Mouse (Mus musculus) CH12.LX (cell line): ENCODE results near the gene Pbx1. TPM values are rescaled to one million over a fixed set of nuclear protein-coding genes. Genes with fewer than 3 reads are reported as not detected.

Experiments
- DNase-seq: peaks from one replicate; pipeline ENCODE4 v3.0.0-alpha.2; 2013; ENCODE audit errors: extremely low read depth
- H3K27ac ChIP-seq: 2 replicates; pipeline ENCODE4 v1.5.1; 2012; ENCODE audit warnings: low read depth, mild to moderate bottlenecking, control low read depth, moderate library complexity; ENCODE audit not compliant: insufficient read depth
- H3K27me3 ChIP-seq: replicated peaks from 2 replicates; pipeline ENCODE3; 2012; ENCODE audit warnings: inconsistent platforms
- H3K36me3 ChIP-seq, 2 experiments: replicated peaks in 1 of 2; 2 replicates each; pipeline versions ENCODE3 to v1.6.1; 2012; ENCODE audit warnings: inconsistent platforms in 1 of 2, low read length in 1 of 2, mild to moderate bottlenecking in 1 of 2, mixed read lengths in 1 of 2, moderate library complexity in 1 of 2; ENCODE audit not compliant: control insufficient read depth in 1 of 2, insufficient read depth in 1 of 2
- H3K4me1 ChIP-seq, 2 experiments: 2 replicates each; pipeline ENCODE4 v1.6.1; 2012; ENCODE audit warnings: inconsistent platforms in 1 of 2, moderate library complexity in 1 of 2; ENCODE audit not compliant: insufficient read depth in 2 of 2, control insufficient read depth in 1 of 2
- H3K4me2 ChIP-seq: 2 replicates; pipeline ENCODE4 v1.6.1; 2012; ENCODE audit warnings: low read depth, mild to moderate bottlenecking, control low read depth; ENCODE audit not compliant: poor library complexity, insufficient read depth, severe bottlenecking
- H3K4me3 ChIP-seq, 3 experiments: fragments of 150-350 bp in 1 of 3; sonication (generic) in 1 of 3; replicated peaks in 1 of 3; 2 replicates each; pipeline versions ENCODE3 to v1.5.1; 2011 to 2012; ENCODE audit warnings: low read depth in 2 of 3, low read length in 2 of 3, mild to moderate bottlenecking in 2 of 3, moderate library complexity in 2 of 3, control low read depth in 1 of 3, improper control_type of control experiment in 1 of 3, inconsistent platforms in 1 of 3, mixed read lengths in 1 of 3; ENCODE audit not compliant: poor library complexity in 1 of 3
- H3K79me2 ChIP-seq: replicated peaks from 2 replicates; pipeline ENCODE4 v1.6.1; 2012; ENCODE audit warnings: mild to moderate bottlenecking, moderate library complexity; ENCODE audit not compliant: control insufficient read depth, poor library complexity, insufficient read depth, severe bottlenecking; ENCODE audit errors: extremely low read depth
- H3K9ac ChIP-seq: 2 replicates; pipeline ENCODE4 v1.6.1; 2012; ENCODE audit warnings: low read depth, mild to moderate bottlenecking, control low read depth, moderate library complexity; ENCODE audit not compliant: insufficient read depth
- H3K9me3 ChIP-seq: replicated peaks from 2 replicates; pipeline ENCODE3; 2012; ENCODE audit warnings: low read length, inconsistent platforms, mixed read lengths
- CTCF ChIP-seq, 2 experiments: IDR thresholded peaks in 1 of 2; conservative IDR thresholded peaks in 1 of 2; 2 replicates each; pipeline ENCODE4 v1.5.1; 2011 to 2012; ENCODE audit warnings: low read depth in 2 of 2, low read length in 2 of 2, improper control_type of control experiment in 1 of 2, inconsistent platforms in 1 of 2, mild to moderate bottlenecking in 1 of 2, moderate library complexity in 1 of 2
- EP300 ChIP-seq: IDR thresholded peaks from 2 replicates; pipeline ENCODE4 v1.6.1; 2011; ENCODE audit warnings: low read length, improper control_type of control experiment
- GABPA ChIP-seq: IDR thresholded peaks from 2 replicates; pipeline ENCODE4 v1.6.1; 2012; ENCODE audit warnings: low read depth, low read length, improper control_type of control experiment, inconsistent platforms; ENCODE audit not compliant: insufficient replicate concordance
- HCFC1 ChIP-seq: IDR thresholded peaks from 2 replicates; pipeline ENCODE4 v1.6.1; 2012; ENCODE audit warnings: low read depth, mild to moderate bottlenecking, inconsistent platforms, low read length, improper control_type of control experiment
- JUN ChIP-seq: IDR thresholded peaks from 2 replicates; pipeline ENCODE4 v1.6.1; 2011; ENCODE audit warnings: low read depth, mild to moderate bottlenecking, low read length, improper control_type of control experiment, moderate library complexity; ENCODE audit not compliant: insufficient read depth
- JUND ChIP-seq: conservative IDR thresholded peaks from 2 replicates; pipeline ENCODE4 v1.6.1; 2011; ENCODE audit warnings: low read depth, low read length, improper control_type of control experiment
- MAFK ChIP-seq: IDR thresholded peaks from 2 replicates; pipeline ENCODE4 v1.6.1; 2011; ENCODE audit warnings: low read length, improper control_type of control experiment; ENCODE audit not compliant: insufficient replicate concordance
- MAX ChIP-seq: IDR thresholded peaks from 2 replicates; pipeline ENCODE4 v1.6.1; 2011; ENCODE audit warnings: low read length, improper control_type of control experiment
- MAZ ChIP-seq: IDR thresholded peaks from 2 replicates; pipeline ENCODE4 v1.6.1; 2012; ENCODE audit warnings: low read depth, mild to moderate bottlenecking, inconsistent platforms, low read length, improper control_type of control experiment, moderate library complexity
- MYC ChIP-seq: IDR thresholded peaks from 2 replicates; pipeline ENCODE4 v1.6.1; 2011; ENCODE audit warnings: low read depth, mild to moderate bottlenecking, improper control_type of control experiment, low read length
- NELFE ChIP-seq: IDR thresholded peaks from 2 replicates; pipeline ENCODE4 v1.6.1; 2011; ENCODE audit warnings: low read depth, low read length, improper control_type of control experiment
- NRF1 ChIP-seq: IDR thresholded peaks from 2 replicates; pipeline ENCODE4 v1.6.1; 2014; ENCODE audit warnings: low read depth, mild to moderate bottlenecking, inconsistent platforms, low read length, improper control_type of control experiment, moderate library complexity
- PAX5 ChIP-seq: IDR thresholded peaks from 2 replicates; pipeline ENCODE4 v1.6.1; 2012; ENCODE audit warnings: low read length, inconsistent platforms, mixed read lengths
- POLR2A ChIP-seq: IDR thresholded peaks from 2 replicates; pipeline ENCODE4 v1.6.1; 2011; ENCODE audit warnings: low read depth, mild to moderate bottlenecking, improper control_type of control experiment, low read length
- POLR2AphosphoS2 ChIP-seq: IDR thresholded peaks from 2 replicates; pipeline ENCODE4 v1.6.1; 2011; ENCODE audit warnings: low read depth, low read length, improper control_type of control experiment
- RAD21 ChIP-seq: IDR thresholded peaks from 2 replicates; pipeline ENCODE4 v1.6.1; 2011; ENCODE audit warnings: low read depth, mild to moderate bottlenecking, low read length, improper control_type of control experiment, moderate library complexity
- RCOR1 ChIP-seq: conservative IDR thresholded peaks from 2 replicates; pipeline ENCODE4 v1.6.1; 2012; ENCODE audit warnings: low read depth, mild to moderate bottlenecking, inconsistent platforms, low read length, improper control_type of control experiment
- SIN3A ChIP-seq: IDR thresholded peaks from 2 replicates; pipeline ENCODE4 v1.6.1; 2012; ENCODE audit warnings: low read length, improper control_type of control experiment, inconsistent platforms
- TBP ChIP-seq: conservative IDR thresholded peaks from 2 replicates; pipeline ENCODE4 v1.6.1; 2011; ENCODE audit warnings: low read depth, low read length, improper control_type of control experiment
- UBTF ChIP-seq: IDR thresholded peaks from 2 replicates; pipeline ENCODE4 v1.6.1; 2012; ENCODE audit warnings: low read depth, mild to moderate bottlenecking, inconsistent platforms, low read length, improper control_type of control experiment, moderate library complexity
- USF1 ChIP-seq: IDR thresholded peaks from 2 replicates; pipeline ENCODE4 v1.6.1; 2014; ENCODE audit warnings: low read depth, mild to moderate bottlenecking, inconsistent platforms, low read length, improper control_type of control experiment
- ZKSCAN1 ChIP-seq: IDR thresholded peaks from 2 replicates; pipeline ENCODE4 v1.6.1; 2012; ENCODE audit warnings: low read depth, inconsistent platforms, low read length, improper control_type of control experiment, borderline replicate concordance
- ZNF384 ChIP-seq: IDR thresholded peaks from 2 replicates; pipeline ENCODE4 v1.6.1; 2012; ENCODE audit warnings: low read depth, low read length, improper control_type of control experiment, inconsistent platforms
- dilution Hi-C: fragments of 300-500 bp; cut with MboI; formaldehyde crosslinking; loops from 2 replicates; pipeline ENCODE4 v1.14.3; 2020; ENCODE audit warnings: low sequenced_read_pairs; ENCODE audit not compliant: extremely low pct_unique_long_range_greater_than_20kb, extremely low pct_ligation_motif_present
- in situ Hi-C: fragments of 300-500 bp; cut with MboI; formaldehyde crosslinking; loops from 3 replicates; pipeline ENCODE4 v1.14.3; 2019; ENCODE audit warnings: low sequenced_read_pairs, low pct_ligation_motif_present, low pct_unique_long_range_greater_than_20kb, mixed read lengths
- polyA plus RNA-seq: library from polyadenylated mRNA; unstranded; fragments of >175 nt; gene quantifications from 2 replicates; pipeline ENCODE4 v1.2.1, GENCODE M21; 2012; ENCODE audit warnings: low read depth; ENCODE audit not compliant: insufficient read length
- total RNA-seq, 2 experiments: library from RNA; depleted of rRNA; stranded (reverse); fragments of 300-350 nt in 1 of 2; fragments of >200 nt in 1 of 2; gene quantifications; 2 replicates each; pipeline ENCODE4 v1.2.3; 2012 to 2014

Gene Pbx1
- total and polyA plus RNA-seq, 3 experiments = not detected

DNA sequence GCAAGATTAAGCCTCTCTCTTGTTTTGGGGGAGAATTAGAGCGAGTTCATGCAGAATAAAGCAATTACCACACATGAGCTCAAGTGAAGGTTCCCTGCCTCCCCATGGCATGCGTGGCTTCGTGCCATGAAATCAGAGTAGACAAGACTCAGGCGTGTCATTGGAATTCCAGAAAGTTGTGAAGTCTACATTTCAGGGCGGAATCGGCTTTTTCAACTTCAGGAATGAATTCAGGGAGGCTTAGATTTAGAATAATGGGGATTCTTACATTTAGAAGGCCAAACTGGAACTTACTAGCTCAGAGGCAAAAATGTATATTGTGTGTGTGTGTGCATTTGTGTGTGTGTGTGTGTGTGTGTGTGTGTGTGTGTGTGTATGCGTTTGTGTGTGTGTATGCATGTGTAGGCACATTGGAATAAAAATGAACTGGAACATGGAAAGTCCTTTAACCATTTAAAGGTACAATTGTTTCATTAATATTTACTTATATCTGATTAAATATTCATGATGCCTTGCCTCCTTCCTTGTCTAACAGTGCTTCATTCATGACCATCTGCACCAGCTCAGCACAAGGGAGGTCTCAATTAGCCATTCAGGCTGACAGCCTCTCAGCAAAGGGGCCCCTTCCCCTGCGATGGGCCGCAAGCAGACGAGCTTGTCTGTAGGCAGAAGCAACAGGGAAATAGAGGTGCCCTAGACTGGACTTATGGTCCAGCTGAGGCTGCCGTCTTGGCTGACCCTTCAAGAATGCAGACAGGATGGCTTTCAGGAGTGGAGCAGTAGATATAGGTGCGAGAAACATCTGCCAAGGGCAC is 41.4 kb upstream of the Pbx1 start:
- Histone ChIP-seq H3K36me3 (no peaks in the 10 kb centered on the region), H3K27me3 (no peaks in the 10 kb centered on the region), H3K4me1 (no peaks in the 10 kb centered on the region)
- dilution Hi-C loops = no loop called here
- in situ Hi-C loops = no loop called here
- TF ChIP-seq GABPA (no peak), NELFE (no peak), RAD21 (no peak), JUN (no peak), MAFK (no peak), MYC (no peak), POLR2AphosphoS2 (no peak), CTCF (conservative IDR thresholded peaks at IDR 0.05 in 1 of 2, IDR thresholded peaks at IDR 0.05 in 1 of 2; ENCODE audit: low read depth in 2 of 2, low read length in 2 of 2) (no peak), ZNF384 (no peak), EP300 (no peak), ZKSCAN1 (no peak), HCFC1 (no peak), TBP (no peak), USF1 (no peak), RCOR1 (no peak), JUND (no peak), MAZ (no peak)
- TF ChIP-seq, all 38 proteins: peak for 0
- no peak for DNase-seq
- H3K27ac ChIP-seq = no peak overlapping the region
- H3K79me2 ChIP-seq = no peaks in the 10 kb centered on the region
- no peak overlapping the region for H3K4me2 ChIP-seq
- no peak overlapping the region for H3K4me3 ChIP-seq
- H3K9me3 ChIP-seq = peaks cover 58% of the 10 kb centered on the region
- no peak overlapping the region for H3K9ac ChIP-seq

DNA sequence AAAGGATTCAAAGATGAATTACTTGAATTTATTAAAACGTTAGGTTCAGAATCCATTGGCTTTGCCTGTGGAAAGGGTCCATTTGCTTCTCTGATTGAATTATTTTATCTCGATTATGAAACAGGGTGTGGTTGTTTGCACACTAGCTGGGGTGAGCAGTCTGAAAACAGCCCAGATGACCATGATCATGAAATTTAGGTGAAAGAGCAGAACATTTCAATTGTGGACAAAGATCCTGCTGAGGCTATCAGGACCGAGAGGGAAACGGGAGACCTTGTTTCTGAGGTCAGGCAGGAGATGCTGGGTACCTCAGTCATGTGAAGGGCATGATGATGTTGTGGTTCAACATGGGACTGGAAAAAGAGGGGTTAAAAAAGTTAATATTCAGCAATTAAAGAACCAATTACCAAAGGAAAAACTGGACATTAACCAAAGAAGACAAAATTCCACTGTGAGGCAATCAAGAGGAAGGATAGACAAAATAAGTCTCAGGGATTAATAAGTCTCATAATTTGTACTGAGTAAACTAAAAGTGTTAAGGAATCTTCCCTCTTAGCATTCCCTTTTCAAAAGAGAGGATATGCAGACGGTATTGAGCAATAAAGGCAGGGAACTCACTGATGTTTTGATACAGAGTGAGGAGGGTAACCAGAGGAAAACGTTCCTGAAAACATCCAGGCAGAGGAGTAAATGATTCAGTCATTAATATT is 40.6 kb upstream of the Pbx1 start:
- Histone ChIP-seq H3K9me3 (peaks cover 57% of the 10 kb centered on the region), H3K4me3 (no peak overlapping the region), H3K36me3 (no peaks in the 10 kb centered on the region), H3K9ac (no peak overlapping the region), H3K27me3 (no peaks in the 10 kb centered on the region), H3K4me2 (no peak overlapping the region), H3K79me2 (no peaks in the 10 kb centered on the region), H3K4me1 (no peaks in the 10 kb centered on the region), H3K27ac (no peak overlapping the region)
- TF ChIP-seq POLR2A (no peak), NRF1 (no peak), GABPA (no peak), JUN (no peak), PAX5 (no peak), UBTF (no peak), MAX (no peak), SIN3A (no peak), EP300 (no peak)
- dilution Hi-C loops (no loop called here), in situ Hi-C loops (no loop called here)
- DNase-seq = no peak
